Mouse (Mus musculus): ENCODE measurements around the gene Gm21190.
"Not testable (repeated sequence)": the region's sequence is repeated elsewhere in the genome, so short reads cannot be mapped to it uniquely, and the experiment has no call there.

The Gm21190 gene

GRCm38 (mm10) chr5:15488743-15489142, 40.3 kb downstream of the Gm21190 start:
- no peak for DNase-seq

- not testable (repeated sequence) for DNase-seq
Measured at GRCm38 (mm10) chr5:15484616-15485015, 44.4 kb downstream of the Gm21190 start.

- not testable (repeated sequence) for DNase-seq
Measured at GRCm38 (mm10) chr5:15483576-15483975, 45.4 kb downstream of the Gm21190 start.

GRCm38 (mm10) chr5:15482815-15483214, 46.2 kb downstream of the Gm21190 start:
- DNase-seq = not testable (repeated sequence)

GRCm38 (mm10) chr5:15476423-15476822, 52.6 kb downstream of the Gm21190 start, which contains the start of gene Gm21149:
Gene Gm21149, minus strand, starts transcription at chr5:15476523.
- DNase-seq = not testable (repeated sequence)

Measured in retina, postnatal 1 day (tissue).